Comparison of ENCODE assay signal across 19 mouse cellular contexts in the genomic region with DNA sequence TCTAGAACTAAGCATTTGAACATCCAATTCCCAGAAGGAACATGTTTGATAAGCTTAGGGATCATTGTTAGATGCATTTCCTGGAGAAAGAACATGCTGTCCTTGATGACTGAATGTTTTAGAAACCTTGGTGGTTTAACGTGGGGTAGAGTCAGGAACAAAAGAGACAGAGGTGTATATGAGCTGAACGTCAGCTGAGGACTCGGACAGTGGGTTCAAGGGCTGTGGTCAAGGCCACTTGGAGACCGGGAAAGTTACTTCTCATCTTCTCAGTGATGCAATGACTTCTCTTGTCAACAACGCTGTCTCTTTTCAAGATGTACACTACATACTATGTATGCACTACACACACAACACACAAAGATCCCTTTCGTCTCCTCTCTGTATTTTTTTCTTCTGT. TPM values are rescaled to one million over a fixed set of nuclear protein-coding genes. Genes with fewer than 3 reads are reported as not detected.
"Had no signal": no experiment of that assay in that cellular context is flagged by ENCODE, and none has a peak within 500 bp of the region (broad histone marks: within the 10 kb centered on the region; RNA-seq: fewer than 3 reads in every experiment).

No protein-coding gene starts in this region.

- H3K27ac ChIP-seq: midbrain, embryonic 12.5 days had no signal

- ATAC-seq: midbrain, embryonic 16.5 days had no signal

- H3K36me3 ChIP-seq: midbrain, embryonic 12.5 days had no signal

- H3K4me2 ChIP-seq: lung, embryonic 14.5 days; midbrain, embryonic 12.5 days; neural tube, embryonic 13.5 days; neural tube, embryonic 15.5 days had no signal

- H3K9ac ChIP-seq: lung, embryonic 14.5 days; midbrain, embryonic 12.5 days; neural tube, embryonic 13.5 days; neural tube, embryonic 15.5 days had no signal

- H3K9me3 ChIP-seq: midbrain, embryonic 10.5 days; midbrain, embryonic 12.5 days; neural tube, embryonic 13.5 days; neural tube, embryonic 15.5 days had no signal

- H3K4me3 ChIP-seq: midbrain, embryonic 10.5 days; midbrain, embryonic 12.5 days; myocyte; neural tube, embryonic 13.5 days; neural tube, embryonic 15.5 days had no signal

- DNase-seq: lung, adult 18-20 months; lung, embryonic 14.5 days; lung, postnatal 4 days; midbrain, embryonic 14.5 days; retina, postnatal 1 day; right cerebral cortex, adult 18-20 months; right cerebral cortex, postnatal 25 days; right cerebral cortex, postnatal 4 days; spleen, adult 18-20 months; thymus, adult 2 months; thymus, postnatal 25 days; thymus, postnatal 4 days had no signal

- H3K27me3 ChIP-seq: midbrain, embryonic 12.5 days; neural tube, embryonic 13.5 days; neural tube, embryonic 15.5 days had no signal

RNA-seq across cellular contexts. Expression of gene Fam13c, which starts 46.4 kb away (rescaled TPM):
- total RNA-seq: megakaryocyte-erythroid progenitor cell, adult 5-6 weeks had no signal
